Mouse (Mus musculus) C2C12 (cell line): ENCODE data around the gene Myo3b. TPM values are rescaled to one million over a fixed set of nuclear protein-coding genes. Genes with fewer than 3 reads are reported as not detected.

Experiments used
- H3K27me3 ChIP-seq: one replicate; pipeline ENCODE4 v1.6.1; 2011; ENCODE audit not compliant: control insufficient read depth, insufficient read depth, insufficient read length
- H3K36me3 ChIP-seq: one replicate; pipeline ENCODE4 v1.6.1; 2011; ENCODE audit not compliant: control insufficient read depth, insufficient read depth
- H3K4me3 ChIP-seq: one replicate; pipeline ENCODE4 v1.5.1; 2011; ENCODE audit warnings: mild to moderate bottlenecking, control low read depth; ENCODE audit not compliant: poor library complexity, insufficient read depth, severe bottlenecking
- H3K79me2 ChIP-seq: one replicate; pipeline ENCODE4 v1.6.1; 2011; ENCODE audit not compliant: control insufficient read depth, insufficient read depth
- H3K79me3 ChIP-seq: one replicate; pipeline ENCODE4 v1.6.1; 2011; ENCODE audit warnings: low read depth, control low read depth
- H3ac ChIP-seq: one replicate; pipeline ENCODE3; 2011; ENCODE audit warnings: low read depth; ENCODE audit not compliant: control insufficient read depth, insufficient read length
- CEBPB ChIP-seq: IDR thresholded peaks from one replicate; pipeline ENCODE4 v1.6.1; 2011; ENCODE audit warnings: low read depth, mild to moderate bottlenecking, control low read depth, moderate library complexity
- CTCF ChIP-seq: IDR thresholded peaks from one replicate; pipeline ENCODE4 v1.5.1; 2011; ENCODE audit not compliant: control insufficient read depth, insufficient read depth, insufficient read length
- FOSL1 ChIP-seq: IDR thresholded peaks from one replicate; pipeline ENCODE4 v1.8.0; 2011; ENCODE audit warnings: mild to moderate bottlenecking, low read length; ENCODE audit not compliant: poor library complexity, insufficient read depth, severe bottlenecking
- MAX ChIP-seq: IDR thresholded peaks from one replicate; pipeline ENCODE4 v1.6.1; 2011; ENCODE audit warnings: mild to moderate bottlenecking, control low read depth
- MYOD1 ChIP-seq: IDR thresholded peaks from one replicate; pipeline ENCODE4 v1.6.1; 2011; ENCODE audit warnings: low read depth; ENCODE audit not compliant: control insufficient read depth, insufficient read length
- MYOG ChIP-seq: IDR thresholded peaks from one replicate; pipeline ENCODE4 v1.6.1; 2011; ENCODE audit not compliant: control insufficient read depth, insufficient read length; ENCODE audit errors: extremely low read depth
- USF1 ChIP-seq: IDR thresholded peaks from one replicate; pipeline ENCODE4 v1.6.1; 2011; ENCODE audit warnings: low read depth, mild to moderate bottlenecking, control low read depth, moderate library complexity
- polyA plus RNA-seq: library from polyadenylated mRNA; unstranded; fragments of >200 nt; fragmentation: generic; extraction: Trizol; gene quantifications from one replicate; pipeline ENCODE4 v1.2.1, GENCODE M21; 2012; ENCODE audit warnings: missing spikeins

Myo3b gene
- polyA plus RNA-seq, 1 experiment, result 0.11 TPM

DNA sequence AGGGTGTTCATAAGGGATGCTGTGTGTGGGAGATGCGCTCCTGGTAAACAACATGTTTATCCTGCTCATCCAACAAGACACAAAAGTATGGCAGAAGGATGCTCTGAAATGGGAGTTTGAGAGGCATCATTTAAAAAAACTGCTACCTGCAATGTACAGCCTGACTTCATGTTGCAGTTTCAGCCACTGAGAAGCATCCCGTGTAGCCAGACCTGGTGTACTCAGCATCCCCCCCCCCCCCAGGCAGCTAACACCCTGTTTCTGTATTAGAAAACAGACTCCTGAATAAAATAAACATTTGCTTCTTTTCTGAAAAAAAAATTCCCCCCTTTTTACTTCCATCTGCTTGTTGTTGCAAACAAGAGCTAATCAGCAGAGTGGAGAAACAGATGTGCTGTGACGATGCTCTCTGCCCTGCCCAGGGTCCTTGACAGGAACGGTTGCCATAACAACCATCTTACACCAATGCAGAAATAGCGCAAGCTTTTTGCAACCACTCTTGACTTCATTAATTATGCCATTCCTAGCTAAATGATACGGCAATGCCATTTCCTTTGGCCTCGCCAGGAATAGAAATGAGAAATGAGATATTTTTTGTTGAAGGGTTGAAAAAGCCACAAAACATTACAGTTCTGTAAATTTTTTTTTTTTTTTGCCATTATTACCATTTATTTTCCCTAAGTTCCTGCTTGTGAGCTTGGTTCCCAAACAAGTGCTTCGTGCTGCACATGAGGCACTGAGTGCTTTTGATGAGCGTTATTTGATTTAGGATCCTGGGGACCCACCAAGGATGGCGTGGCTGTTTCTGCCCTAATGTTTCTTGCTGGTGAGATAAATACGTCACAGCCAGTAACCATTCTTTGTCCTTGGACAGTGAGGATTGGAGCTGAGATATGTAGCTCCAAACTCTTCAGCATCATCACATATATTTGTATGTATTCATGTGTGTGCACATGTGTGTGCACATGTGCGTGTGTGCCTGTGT is 75.2 kb downstream of the Myo3b start:
- Histone ChIP-seq H3K79me2 (no peaks in the 10 kb centered on the region), H3K4me3 (no peak overlapping the region), H3ac (no peak overlapping the region), H3K27me3 (peaks cover 26% of the 10 kb centered on the region), H3K36me3 (no peaks in the 10 kb centered on the region), H3K79me3 (no peaks in the 10 kb centered on the region)
- no peak for TF ChIP-seq MYOG
- no peak for TF ChIP-seq MAX

GRCm38 (mm10) chr2:70118376-70119264 is 79.7 kb downstream of the Myo3b start:
- TF ChIP-seq FOSL1 (no peak), MAX (no peak), MYOG (no peak), CTCF (no peak), CEBPB (no peak), MYOD1 (no peak), USF1 (no peak)
- no peak overlapping the region for H3ac ChIP-seq
- H3K27me3 ChIP-seq, result peaks cover 23% of the 10 kb centered on the region
- H3K79me3 ChIP-seq, result no peaks in the 10 kb centered on the region
- no peaks in the 10 kb centered on the region for H3K79me2 ChIP-seq
- H3K4me3 ChIP-seq, result no peak overlapping the region
- H3K36me3 ChIP-seq, result no peaks in the 10 kb centered on the region

DNA sequence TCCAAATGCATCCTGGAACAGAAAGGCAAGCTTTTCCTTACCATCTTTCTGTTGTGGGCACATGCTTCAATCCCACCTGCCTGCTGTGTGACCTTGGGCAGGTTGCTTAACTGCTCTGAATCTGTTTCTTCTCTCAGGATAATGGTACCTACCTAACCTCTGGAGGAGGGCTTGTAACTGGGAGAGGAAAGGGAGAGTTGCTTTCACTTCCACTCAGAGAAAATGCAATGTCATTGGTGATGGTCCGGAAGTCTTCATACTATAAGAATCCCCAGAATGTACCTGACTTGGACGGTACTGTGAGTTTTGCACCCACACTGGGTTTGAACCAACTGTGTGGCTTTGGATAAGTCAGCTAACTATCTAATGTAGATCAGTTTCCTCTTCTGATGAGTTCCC is 80.3 kb downstream of the Myo3b start:
- H3K4me3 ChIP-seq, result no peak overlapping the region
- no peaks in the 10 kb centered on the region for H3K79me3 ChIP-seq
- H3K27me3 ChIP-seq, result peaks cover 23% of the 10 kb centered on the region
- no peaks in the 10 kb centered on the region for H3K79me2 ChIP-seq
- H3K36me3 ChIP-seq, result no peaks in the 10 kb centered on the region
- TF ChIP-seq MYOG (no peak), MYOD1 (no peak), MAX (no peak), CEBPB (no peak), CTCF (no peak), USF1 (no peak), FOSL1 (no peak)
- no peak overlapping the region for H3ac ChIP-seq

DNA sequence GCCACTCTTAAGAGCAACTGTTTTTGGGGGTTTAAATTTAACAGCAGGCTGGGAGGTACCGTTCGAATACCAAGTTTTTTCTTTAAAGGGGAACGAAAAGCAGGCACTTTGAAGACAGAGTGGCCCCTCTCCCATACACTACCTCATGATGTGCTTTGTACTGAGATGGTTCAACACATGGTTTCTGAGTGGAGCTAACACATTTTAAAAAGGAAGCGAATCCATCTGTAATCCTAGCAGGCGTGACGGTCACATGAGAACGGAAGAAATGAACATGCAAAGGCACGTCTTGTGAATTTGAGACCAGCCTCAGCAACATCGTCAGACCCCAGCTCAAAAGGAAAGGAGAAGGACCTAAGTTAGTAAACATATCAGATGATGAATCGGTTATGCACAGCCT is 87.4 kb downstream of the Myo3b start:
- Histone ChIP-seq H3K27me3 (peaks cover 6% of the 10 kb centered on the region), H3K79me3 (no peaks in the 10 kb centered on the region), H3K36me3 (no peaks in the 10 kb centered on the region), H3K4me3 (no peak overlapping the region), H3ac (no peak overlapping the region), H3K79me2 (no peaks in the 10 kb centered on the region)
- no peak for TF ChIP-seq MYOD1
- TF ChIP-seq USF1, result no peak
- TF ChIP-seq MAX, result no peak
- TF ChIP-seq FOSL1, result no peak
- no peak for TF ChIP-seq MYOG
- TF ChIP-seq CEBPB, result no peak
- no peak for TF ChIP-seq CTCF

DNA sequence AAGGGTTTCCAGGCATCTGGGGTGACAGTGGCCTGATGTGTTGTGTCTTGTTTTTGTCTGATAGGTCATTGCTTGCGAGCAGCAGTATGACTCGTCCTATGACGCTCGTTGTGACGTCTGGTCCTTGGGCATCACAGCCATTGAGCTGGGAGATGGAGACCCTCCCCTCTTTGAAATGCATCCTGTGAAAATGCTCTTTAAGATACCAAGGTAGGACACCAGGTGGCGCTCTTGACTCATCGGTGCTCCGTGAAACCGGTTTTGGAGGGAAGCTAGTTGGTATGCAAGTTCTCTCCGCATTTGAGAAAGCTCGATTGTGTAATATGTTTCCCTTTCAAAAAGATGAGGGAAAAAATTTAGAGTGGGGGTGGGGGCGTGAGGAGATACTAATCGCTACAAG is 87.9 kb downstream of the Myo3b start:
- H3K79me2 ChIP-seq, result no peaks in the 10 kb centered on the region
- H3K36me3 ChIP-seq, result no peaks in the 10 kb centered on the region
- H3K27me3 ChIP-seq, result peaks cover 3% of the 10 kb centered on the region
- H3K4me3 ChIP-seq, result no peak overlapping the region
- no peaks in the 10 kb centered on the region for H3K79me3 ChIP-seq
- H3ac ChIP-seq, result no peak overlapping the region
- TF ChIP-seq CEBPB (peak; percentile 82), CTCF (peak; percentile 73), MYOG (no peak)
